29 mouse cellular contexts compared by ENCODE assay signal in genomic region chr14:74960568-74960967, GRCm38 (mm10). TPM values are rescaled to one million over a fixed set of nuclear protein-coding genes. Genes with fewer than 3 reads are reported as not detected.
DNase-seq lines count a peak whose midpoint lies in the region; ATAC-seq and TF ChIP-seq lines count a peak whose summit lies in the region.
"Had no signal": no experiment of that assay in that cellular context is flagged by ENCODE, and none has a peak within 500 bp of the region (broad histone marks: within the 10 kb centered on the region; RNA-seq: fewer than 3 reads in every experiment).

No protein-coding gene starts in this region.

- H3K27ac ChIP-seq in lung, postnatal 0 days (ENCODE audit: low read length): no peak overlapping the region
- no peak overlapping the region for H3K27ac ChIP-seq in forebrain, embryonic 13.5 days
- H3K27ac ChIP-seq: embryonic facial prominence, embryonic 13.5 days; embryonic facial prominence, embryonic 15.5 days; forebrain, embryonic 10.5 days; forebrain, embryonic 12.5 days; forebrain, embryonic 15.5 days had no signal

- no peak for TF ChIP-seq CTCF in lung, postnatal 0 days (IDR thresholded peaks at IDR 0.05)

- H3K36me3 ChIP-seq in lung, postnatal 0 days (ENCODE audit: insufficient read depth, low read length): no peaks in the 10 kb centered on the region
- no peaks in the 10 kb centered on the region for H3K36me3 ChIP-seq in forebrain, embryonic 13.5 days (ENCODE audit: poor library complexity, severe bottlenecking)
- H3K36me3 ChIP-seq: embryonic facial prominence, embryonic 13.5 days; embryonic facial prominence, embryonic 15.5 days; forebrain, embryonic 10.5 days; forebrain, embryonic 12.5 days; forebrain, embryonic 15.5 days; G1E had no signal

- peak; percentile 52 for ATAC-seq in lung, postnatal 0 days
- no peak for ATAC-seq in forebrain, embryonic 13.5 days
- ATAC-seq: activated CD4-positive, CD25-positive, alpha-beta regulatory T cell, adult 4 months; CD4-positive, CD25-positive, alpha-beta regulatory T cell, adult 4 months; forebrain, embryonic 15.5 days; forebrain, postnatal 0 days; Patski had no signal

- peak; percentile 17 for DNase-seq in heart, adult 11 months
- no peak for DNase-seq in heart, adult 8-10 months (ENCODE audit: low spot score)
- no peak for DNase-seq in lung, postnatal 0 days (ENCODE audit: low spot score)
- DNase-seq in lung, postnatal 36 days: no peak
- DNase-seq in R1 (ENCODE audit: low read depth, low spot score): peak; percentile 29
- no peak for DNase-seq in embryo, embryonic 10.5 days (ENCODE audit: low spot score)
- DNase-seq: adrenal gland, adult 8-10 months; adrenal gland, postnatal 14 days; adrenal gland, postnatal 36 days; B cell, adult 2 months; cerebellum, adult 11-12 months; cerebellum, adult 2 months; cerebellum, adult 9-10 months; cerebellum, postnatal 10 days; cerebellum, postnatal 25 days; embryo, embryonic 11 days; forebrain, postnatal 0 days had no signal

- no peaks in the 10 kb centered on the region for H3K4me1 ChIP-seq in lung, postnatal 0 days (ENCODE audit: insufficient read depth, low read depth, low read length)
- no peaks in the 10 kb centered on the region for H3K4me1 ChIP-seq in forebrain, embryonic 13.5 days
- H3K4me1 ChIP-seq: embryonic facial prominence, embryonic 15.5 days; forebrain, embryonic 10.5 days; forebrain, embryonic 12.5 days; forebrain, embryonic 15.5 days had no signal

- no peaks in the 10 kb centered on the region for H3K9me3 ChIP-seq in lung, postnatal 0 days (ENCODE audit: low read length)
- H3K9me3 ChIP-seq in forebrain, embryonic 13.5 days (replicated peaks): no peaks in the 10 kb centered on the region
- H3K9me3 ChIP-seq: embryonic facial prominence, embryonic 13.5 days; embryonic facial prominence, embryonic 15.5 days; forebrain, embryonic 10.5 days; forebrain, embryonic 12.5 days; forebrain, embryonic 15.5 days; G1E had no signal

- WGBS in lung, postnatal 0 days: 56% methylated on average over 5 of the region's 5 CpGs
- 78% methylated on average over 5 of the region's 5 CpGs for WGBS in forebrain, embryonic 13.5 days

- TF ChIP-seq EP300 in lung, postnatal 0 days (IDR thresholded peaks at IDR 0.05): no peak

- H3K27me3 ChIP-seq in lung, postnatal 0 days (replicated peaks; ENCODE audit: insufficient read depth, low read length): no peaks in the 10 kb centered on the region
- H3K27me3 ChIP-seq in forebrain, embryonic 13.5 days: no peaks in the 10 kb centered on the region
- H3K27me3 ChIP-seq: CH12.LX; embryonic facial prominence, embryonic 13.5 days; embryonic facial prominence, embryonic 15.5 days; forebrain, embryonic 12.5 days; forebrain, embryonic 15.5 days; Patski had no signal

- H3K9ac ChIP-seq in lung, postnatal 0 days (replicated peaks; ENCODE audit: low read depth): no peak overlapping the region
- H3K9ac ChIP-seq in forebrain, embryonic 13.5 days: no peak overlapping the region
- H3K9ac ChIP-seq: embryonic facial prominence, embryonic 13.5 days; embryonic facial prominence, embryonic 15.5 days; forebrain, embryonic 12.5 days; forebrain, embryonic 15.5 days; forebrain, postnatal 0 days had no signal

- H3K4me2 ChIP-seq in lung, postnatal 0 days (replicated peaks; ENCODE audit: low read depth, low read length): no peak overlapping the region
- no peak overlapping the region for H3K4me2 ChIP-seq in forebrain, embryonic 13.5 days
- H3K4me2 ChIP-seq: embryonic facial prominence, embryonic 13.5 days; embryonic facial prominence, embryonic 15.5 days; forebrain, embryonic 12.5 days; forebrain, embryonic 15.5 days had no signal

- H3K4me3 ChIP-seq in lung, postnatal 0 days (ENCODE audit: low read depth, low read length): no peak overlapping the region
- no peak overlapping the region for H3K4me3 ChIP-seq in forebrain, embryonic 13.5 days
- H3K4me3 ChIP-seq: embryonic facial prominence, embryonic 13.5 days; embryonic facial prominence, embryonic 15.5 days; erythroblast, embryonic 14.5 days; forebrain, embryonic 10.5 days; forebrain, embryonic 12.5 days; forebrain, embryonic 15.5 days had no signal

RNA-seq across cellular contexts. Expression of gene Lrch1, which starts 12.9 kb away (rescaled TPM):
- 10 to 100 TPM; 13.3 to 14.7 (median 14.6) TPM for total RNA-seq in heart, adult 8-10 months (2022)
- polyA plus RNA-seq in lung, postnatal 0 days (2015; fragmentation: Nextera tagmentation; extraction: Ambion mirVana): 13.5 and 15.3 TPM in 2 replicates
- 7.9 and 8.3 TPM in 2 replicates for polyA plus RNA-seq in forebrain, embryonic 13.5 days (2015; fragmentation: Nextera tagmentation; extraction: Ambion mirVana)
- polyA plus RNA-seq: G1E had no signal

RNA-seq across cellular contexts. Expression of gene Rubcnl, which starts 55.3 kb away (rescaled TPM):
- total RNA-seq in heart, adult 8-10 months (2022): 1 to 10 TPM in 2 of 4 experiments, under 1 TPM in 2; 0.69 to 1.3 (median 0.99) TPM
- polyA plus RNA-seq in lung, postnatal 0 days (2015; fragmentation: Nextera tagmentation; extraction: Ambion mirVana): 0.27 TPM in 2 replicates
- 0.13 and 0.21 TPM in 2 replicates for polyA plus RNA-seq in forebrain, embryonic 13.5 days (2015; fragmentation: Nextera tagmentation; extraction: Ambion mirVana)
- polyA plus RNA-seq: G1E had no signal

Comparison
In these comparisons a context has a peak if more than half of its experiments do, and no peak if none do; other contexts are left out.
1. DNase-seq: peak in heart, adult 11 months (single experiment) and R1 (single experiment); none in heart, adult 8-10 months (single experiment), lung, postnatal 0 days (single experiment), lung, postnatal 36 days (single experiment) and embryo, embryonic 10.5 days (single experiment).